Mouse (Mus musculus) erythroblast, embryonic 14.5 days (primary cell): Measurements from ENCODE around the gene Cd47.

Experiments
- GATA1 ChIP-seq: IDR thresholded peaks from 2 replicates; pipeline ENCODE4 v1.6.1; 2012; ENCODE audit warnings: low read length, inconsistent platforms, mixed read lengths
- TAL1 ChIP-seq: IDR thresholded peaks from 3 replicates; pipeline ENCODE4 v1.6.1; 2012; ENCODE audit warnings: low read length, inconsistent platforms, mixed read lengths

GRCm38 (mm10) chr16:49854931-49855835 lies 54.9 kb downstream of the Cd47 start:
- TF ChIP-seq GATA1, result no peak
- no peak for TF ChIP-seq TAL1
